Mouse (Mus musculus) forebrain, embryonic 13.5 days (tissue): ENCODE results near the gene Cyth3. TPM values are rescaled to one million over a fixed set of nuclear protein-coding genes. Genes with fewer than 3 reads are reported as not detected.

Experiments used
- ATAC-seq: fragments of 200-750 bp; cut with Nextera tagmentation; 2 replicates; pipeline ENCODE4 v1.8.0; 2017
- H3K27ac ChIP-seq: fragments of 300-500 bp; sonication (generic); 2 replicates; pipeline ENCODE4 v1.5.1; 2015; ENCODE audit warnings: inconsistent platforms, mild to moderate bottlenecking, moderate library complexity
- H3K27me3 ChIP-seq: fragments of 300-500 bp; sonication (generic); 2 replicates; pipeline ENCODE4 v1.6.1; 2015; ENCODE audit warnings: mild to moderate bottlenecking, inconsistent platforms
- H3K36me3 ChIP-seq: fragments of 300-500 bp; sonication (generic); 2 replicates; pipeline ENCODE4 v1.6.1; 2015; ENCODE audit warnings: mild to moderate bottlenecking, inconsistent platforms; ENCODE audit not compliant: poor library complexity, severe bottlenecking
- H3K4me1 ChIP-seq: fragments of 300-500 bp; sonication (generic); 2 replicates; pipeline ENCODE4 v1.6.1; 2015; ENCODE audit warnings: inconsistent platforms
- H3K4me2 ChIP-seq: fragments of 300-500 bp; sonication (generic); 2 replicates; pipeline ENCODE4 v1.6.1; 2015; ENCODE audit warnings: inconsistent platforms, mild to moderate bottlenecking, moderate library complexity
- H3K4me3 ChIP-seq: fragments of 300-500 bp; sonication (generic); 2 replicates; pipeline ENCODE4 v1.5.1; 2015; ENCODE audit warnings: mild to moderate bottlenecking, inconsistent platforms
- H3K9ac ChIP-seq: fragments of 300-500 bp; sonication (generic); 2 replicates; pipeline ENCODE4 v1.6.1; 2015; ENCODE audit warnings: mild to moderate bottlenecking, inconsistent platforms
- H3K9me3 ChIP-seq: fragments of 300-500 bp; sonication (generic); replicated peaks from 2 replicates; pipeline ENCODE4 v1.6.1; 2016; ENCODE audit warnings: inconsistent platforms
- WGBS: fragments of 180-500 bp; shearing (Covaris S2); methylation state at CpG from one replicate; pipeline ENCODE4 v1.1.7; 2015; 5-methylcytosine and 5-hydroxymethylcytosine counted together
- polyA plus RNA-seq: library from polyadenylated mRNA; unstranded; fragments of >200 nt; fragmentation: Nextera tagmentation; extraction: Ambion mirVana; gene quantifications from 2 replicates; pipeline ENCODE4 v1.2.1, GENCODE M21; 2015

The Cyth3 gene
- polyA plus RNA-seq, 1 experiment from 2014 or later: 24.0 TPM

GRCm38 (mm10) chr5:143659021-143659523 lies 36.8 kb downstream of the Cyth3 start:
- Histone ChIP-seq H3K9ac (no peak overlapping the region), H3K27ac (no peak overlapping the region), H3K27me3 (no peaks in the 10 kb centered on the region), H3K9me3 (no peaks in the 10 kb centered on the region), H3K36me3 (no peaks in the 10 kb centered on the region), H3K4me2 (no peak overlapping the region), H3K4me1 (peaks cover 6% of the 10 kb centered on the region; the same call in 1 of the 2 replicates), H3K4me3 (no peak overlapping the region)
- WGBS: 92% methylated on average over 8 of the region's 8 CpGs
- no peak for ATAC-seq

GRCm38 (mm10) chr5:143663074-143663687 lies 40.9 kb downstream of the Cyth3 start:
- WGBS: 90% methylated on average over 7 of the region's 7 CpGs
- Histone ChIP-seq H3K27me3 (no peaks in the 10 kb centered on the region), H3K27ac (no peak overlapping the region), H3K9ac (no peak overlapping the region), H3K4me3 (no peak overlapping the region), H3K4me1 (no peaks in the 10 kb centered on the region), H3K4me2 (no peak overlapping the region), H3K36me3 (no peaks in the 10 kb centered on the region), H3K9me3 (no peaks in the 10 kb centered on the region)
- no peak for ATAC-seq

GRCm38 (mm10) chr5:143665561-143665960 lies 43.3 kb downstream of the Cyth3 start:
- no peak overlapping the region for H3K27ac ChIP-seq
- no peak overlapping the region for H3K9ac ChIP-seq
- peaks cover 7% of the 10 kb centered on the region for H3K4me1 ChIP-seq
- H3K4me2 ChIP-seq: no peak overlapping the region
- H3K4me3 ChIP-seq: no peak overlapping the region
- 74% methylated on average over 2 of the region's 2 CpGs for WGBS
- no peaks in the 10 kb centered on the region for H3K27me3 ChIP-seq
- no peak for ATAC-seq
- no peaks in the 10 kb centered on the region for H3K9me3 ChIP-seq
- H3K36me3 ChIP-seq: no peaks in the 10 kb centered on the region

GRCm38 (mm10) chr5:143666015-143666414 lies 43.8 kb downstream of the Cyth3 start:
- Histone ChIP-seq H3K27ac (no peak overlapping the region), H3K9ac (no peak overlapping the region), H3K36me3 (no peaks in the 10 kb centered on the region), H3K4me3 (no peak overlapping the region), H3K4me1 (peaks cover 7% of the 10 kb centered on the region), H3K4me2 (no peak overlapping the region), H3K27me3 (no peaks in the 10 kb centered on the region), H3K9me3 (no peaks in the 10 kb centered on the region)
- 97% methylated on average over 1 of the region's 1 CpGs for WGBS
- ATAC-seq: no peak

GRCm38 (mm10) chr5:143668884-143669283 lies 46.6 kb downstream of the Cyth3 start:
- H3K4me3 ChIP-seq: no peak overlapping the region
- no peak for ATAC-seq

GRCm38 (mm10) chr5:143669393-143669792 lies 47.1 kb downstream of the Cyth3 start:
- Histone ChIP-seq H3K9ac (no peak overlapping the region), H3K27me3 (no peaks in the 10 kb centered on the region), H3K9me3 (no peaks in the 10 kb centered on the region), H3K36me3 (no peaks in the 10 kb centered on the region), H3K4me3 (no peak overlapping the region), H3K27ac (no peak overlapping the region), H3K4me2 (no peak overlapping the region), H3K4me1 (peaks cover 7% of the 10 kb centered on the region)
- ATAC-seq: no peak
- WGBS: 49% methylated on average over 2 of the region's 2 CpGs

More at GRCm38 (mm10) chr5:143668884-143669283, 46.6 kb downstream of the Cyth3 start:
- Histone ChIP-seq H3K9ac (no peak overlapping the region), H3K27ac (no peak overlapping the region), H3K9me3 (no peaks in the 10 kb centered on the region), H3K4me1 (peaks cover 7% of the 10 kb centered on the region), H3K36me3 (no peaks in the 10 kb centered on the region), H3K27me3 (no peaks in the 10 kb centered on the region), H3K4me2 (no peak overlapping the region)
- 49% methylated on average over 2 of the region's 2 CpGs for WGBS

GRCm38 (mm10) chr5:143669839-143670238 lies 47.6 kb downstream of the Cyth3 start:
- peaks cover 7% of the 10 kb centered on the region for H3K4me1 ChIP-seq
- no peak for ATAC-seq
- no peaks in the 10 kb centered on the region for H3K36me3 ChIP-seq
- no peak overlapping the region for H3K9ac ChIP-seq
- H3K4me2 ChIP-seq: no peak overlapping the region
- no peak overlapping the region for H3K27ac ChIP-seq
- no peaks in the 10 kb centered on the region for H3K27me3 ChIP-seq
- no peaks in the 10 kb centered on the region for H3K9me3 ChIP-seq
- WGBS: 80% methylated on average over 2 of the region's 2 CpGs
- H3K4me3 ChIP-seq: no peak overlapping the region

- H3K9me3 ChIP-seq: no peaks in the 10 kb centered on the region
Observed at GRCm38 (mm10) chr5:143670740-143671415, 48.6 kb downstream of the Cyth3 start.

GRCm38 (mm10) chr5:143674576-143674975 lies 52.3 kb downstream of the Cyth3 start:
- H3K27me3 ChIP-seq: no peaks in the 10 kb centered on the region
- WGBS: 85% methylated on average over 5 of the region's 5 CpGs
- H3K4me2 ChIP-seq: no peak overlapping the region
- H3K9me3 ChIP-seq: no peaks in the 10 kb centered on the region
- H3K4me3 ChIP-seq: no peak overlapping the region
- H3K27ac ChIP-seq: no peak overlapping the region
- H3K9ac ChIP-seq: no peak overlapping the region
- H3K4me1 ChIP-seq: peaks cover 5% of the 10 kb centered on the region; the same call in 1 of the 2 replicates
- H3K36me3 ChIP-seq: no peaks in the 10 kb centered on the region
- ATAC-seq: no peak

More at GRCm38 (mm10) chr5:143670740-143671415, 48.6 kb downstream of the Cyth3 start:
- Histone ChIP-seq H3K27me3 (no peaks in the 10 kb centered on the region), H3K4me1 (peaks cover 7% of the 10 kb centered on the region), H3K27ac (no peak overlapping the region), H3K9ac (no peak overlapping the region), H3K4me3 (no peak overlapping the region), H3K36me3 (no peaks in the 10 kb centered on the region), H3K4me2 (no peak overlapping the region)
- ATAC-seq: no peak
- WGBS: 88% methylated on average over 6 of the region's 6 CpGs

- no peaks in the 10 kb centered on the region for H3K9me3 ChIP-seq
- H3K4me1 ChIP-seq: 0 out of 2 replicates have a peak, but pooled peaks cover 4% of the 10 kb centered on the region
- H3K4me3 ChIP-seq: no peak overlapping the region
- no peak overlapping the region for H3K27ac ChIP-seq
- H3K4me2 ChIP-seq: no peak overlapping the region
- no peak for ATAC-seq
- no peaks in the 10 kb centered on the region for H3K36me3 ChIP-seq
- WGBS: 83% methylated on average over 5 of the region's 5 CpGs
- no peak overlapping the region for H3K9ac ChIP-seq
- H3K27me3 ChIP-seq: no peaks in the 10 kb centered on the region
Observed at GRCm38 (mm10) chr5:143676218-143676985, 54.2 kb downstream of the Cyth3 start.

GRCm38 (mm10) chr5:143677363-143677762 lies 55.1 kb downstream of the Cyth3 start:
- no peak for ATAC-seq
- Histone ChIP-seq H3K27ac (no peak overlapping the region), H3K4me3 (no peak overlapping the region), H3K36me3 (no peaks in the 10 kb centered on the region), H3K27me3 (no peaks in the 10 kb centered on the region), H3K9me3 (no peaks in the 10 kb centered on the region), H3K9ac (no peak overlapping the region), H3K4me1 (0 out of 2 replicates have a peak, but pooled peaks cover 4% of the 10 kb centered on the region), H3K4me2 (no peak overlapping the region)
- 78% methylated on average over 4 of the region's 4 CpGs for WGBS
